Comparison of ENCODE assay signal across 8 mouse cellular contexts in the genomic region with DNA sequence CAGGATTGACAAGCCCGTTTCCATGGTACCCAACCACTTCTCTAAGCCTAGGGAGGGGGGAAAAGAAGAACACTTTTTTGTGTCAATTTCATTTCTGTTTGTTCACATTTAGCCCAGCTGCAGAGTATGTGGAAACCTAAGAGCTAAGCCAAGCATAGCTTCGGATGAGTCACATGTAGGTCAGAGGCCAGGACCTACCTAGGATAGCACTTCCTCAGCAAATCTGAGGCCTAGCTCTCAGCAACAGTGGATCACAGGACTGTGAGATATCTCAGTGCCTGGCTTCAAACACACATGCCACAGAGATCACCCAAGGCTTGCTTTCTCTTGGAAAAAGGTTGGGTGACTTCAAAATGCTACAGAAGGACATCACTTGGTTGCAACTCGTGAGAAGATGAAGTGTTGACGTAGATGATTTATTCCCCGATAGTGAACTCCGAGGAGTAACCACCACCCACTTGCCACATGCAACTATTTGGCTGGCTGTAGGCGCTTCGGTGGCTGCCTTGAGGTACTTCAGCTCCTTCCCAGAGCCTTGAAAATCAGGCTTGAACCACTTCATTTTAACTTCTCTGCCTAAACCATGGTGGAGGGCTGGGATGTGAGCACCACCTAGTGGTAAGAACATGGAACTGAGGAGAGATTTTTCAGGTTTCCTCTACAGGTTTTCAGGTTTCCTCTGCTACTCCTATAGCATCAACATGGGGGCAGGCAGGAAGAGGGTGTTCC.
DNase-seq lines count a peak whose midpoint lies in the region; ATAC-seq and TF ChIP-seq lines count a peak whose summit lies in the region.

No protein-coding gene starts in this region.

- peak; percentile 17 for DNase-seq in liver
- peak; percentile 3 for DNase-seq in c-Kit-negative CD71-positive TER-119-positive erythroid progenitor cells, embryonic 14.5 days (ENCODE audit: low read depth, low spot score)
- peak; percentile 62 for DNase-seq in forebrain, embryonic 11.5 days (ENCODE audit: low spot score)
- peak; percentile 57 for DNase-seq in left cerebral cortex, adult 11 months (ENCODE audit: low spot score)

- TF ChIP-seq CTCF in small intestine, adult 2 months (IDR thresholded peaks at IDR 0.05; ENCODE audit: extremely low read depth, insufficient read length, insufficient replicate concordance, low read depth, low read length), result peak; percentile 56; the same call in 1 of the 2 replicates

- H3K4me2 ChIP-seq in liver, embryonic 12.5 days, result no peak overlapping the region
- H3K4me2 ChIP-seq in forebrain, embryonic 11.5 days (ENCODE audit: low read depth, low read length, severe bottlenecking), result no peak overlapping the region
- no peak overlapping the region for H3K4me2 ChIP-seq in hindbrain, embryonic 16.5 days (ENCODE audit: low read length)

- no peak for ATAC-seq in liver, embryonic 12.5 days
- peak; percentile 80 for ATAC-seq in forebrain, embryonic 11.5 days (replicated peaks; ENCODE audit: low FRiP score)
- peak; percentile 95 for ATAC-seq in hindbrain, embryonic 16.5 days
- ATAC-seq in megakaryocyte progenitor cell, adult 5-6 weeks (replicated peaks; ENCODE audit: poor library complexity), result peak; percentile 91

- no peak overlapping the region for H3K4me3 ChIP-seq in liver, embryonic 12.5 days
- no peak overlapping the region for H3K4me3 ChIP-seq in forebrain, embryonic 11.5 days (ENCODE audit: low read depth, low read length)
- no peak overlapping the region for H3K4me3 ChIP-seq in hindbrain, embryonic 16.5 days (ENCODE audit: low read length)
- no peak overlapping the region for H3K4me3 ChIP-seq in small intestine, adult 2 months (ENCODE audit: low read depth, low read length)

- H3K36me3 ChIP-seq in liver, embryonic 12.5 days, result no peaks in the 10 kb centered on the region
- H3K36me3 ChIP-seq in forebrain, embryonic 11.5 days (ENCODE audit: control insufficient read depth, insufficient read depth, low read length), result no peaks in the 10 kb centered on the region
- H3K36me3 ChIP-seq in hindbrain, embryonic 16.5 days (ENCODE audit: control insufficient read depth, insufficient read depth, low read length), result no peaks in the 10 kb centered on the region
- H3K36me3 ChIP-seq in small intestine, adult 2 months (ENCODE audit: control insufficient read depth, insufficient read depth, low read length), result no peaks in the 10 kb centered on the region

- H3K9ac ChIP-seq in liver, embryonic 12.5 days, result no peak overlapping the region
- H3K9ac ChIP-seq in forebrain, embryonic 11.5 days (ENCODE audit: low read length), result no peak overlapping the region
- no peak overlapping the region for H3K9ac ChIP-seq in hindbrain, embryonic 16.5 days (ENCODE audit: low read depth, low read length)

- H3K9me3 ChIP-seq in liver, embryonic 12.5 days (replicated peaks), result no peaks in the 10 kb centered on the region
- no peaks in the 10 kb centered on the region for H3K9me3 ChIP-seq in forebrain, embryonic 11.5 days (ENCODE audit: control insufficient read depth, low read length)
- no peaks in the 10 kb centered on the region for H3K9me3 ChIP-seq in hindbrain, embryonic 16.5 days (ENCODE audit: control insufficient read depth, low read length)

- H3K27me3 ChIP-seq in liver, embryonic 12.5 days (replicated peaks), result no peaks in the 10 kb centered on the region
- no peaks in the 10 kb centered on the region for H3K27me3 ChIP-seq in forebrain, embryonic 11.5 days (ENCODE audit: control insufficient read depth, insufficient read depth, low read length)
- no peaks in the 10 kb centered on the region for H3K27me3 ChIP-seq in hindbrain, embryonic 16.5 days (replicated peaks; ENCODE audit: control insufficient read depth, insufficient read depth, low read length)
- H3K27me3 ChIP-seq in small intestine, adult 2 months (ENCODE audit: control insufficient read depth, insufficient read depth, low read length), result no peaks in the 10 kb centered on the region

- 57% methylated on average over 8 of the region's 8 CpGs for WGBS in liver, embryonic 12.5 days (ENCODE audit: insufficient replicate concordance)
- WGBS in forebrain, embryonic 11.5 days, result 73% methylated on average over 8 of the region's 8 CpGs
- WGBS in hindbrain, embryonic 16.5 days, result 62% methylated on average over 8 of the region's 8 CpGs
- 57% methylated on average over 8 of the region's 8 CpGs for WGBS in small intestine, adult 2 months

- H3K27ac ChIP-seq in liver, embryonic 12.5 days, result no peak overlapping the region
- H3K27ac ChIP-seq in forebrain, embryonic 11.5 days (ENCODE audit: low read depth, low read length), result no peak overlapping the region
- H3K27ac ChIP-seq in hindbrain, embryonic 16.5 days (ENCODE audit: low read depth, low read length), result no peak overlapping the region
- H3K27ac ChIP-seq in small intestine, adult 2 months (ENCODE audit: insufficient read depth, low read depth, low read length), result no peak overlapping the region

- H3K4me1 ChIP-seq in liver, embryonic 12.5 days, result no peaks in the 10 kb centered on the region
- H3K4me1 ChIP-seq in forebrain, embryonic 11.5 days (replicated peaks; ENCODE audit: control insufficient read depth, insufficient read depth, low read length), result no peaks in the 10 kb centered on the region
- H3K4me1 ChIP-seq in hindbrain, embryonic 16.5 days (ENCODE audit: control insufficient read depth, insufficient read depth, low read depth, low read length), result no peaks in the 10 kb centered on the region; the same call in 1 of the 2 replicates
- no peaks in the 10 kb centered on the region for H3K4me1 ChIP-seq in small intestine, adult 2 months (ENCODE audit: control insufficient read depth, insufficient read depth, insufficient read length, low read length)

- TF ChIP-seq POLR2A in small intestine, adult 2 months (IDR thresholded peaks at IDR 0.05; ENCODE audit: low read depth, low read length), result no peak

Comparison
In these comparisons a context has a peak if more than half of its experiments do, and no peak if none do; other contexts are left out.
1. DNase-seq: peak in every context shown above with its lines; median percentile 62 in forebrain, embryonic 11.5 days; 57 in left cerebral cortex, adult 11 months; 17 in liver; 3 in c-Kit-negative CD71-positive TER-119-positive erythroid progenitor cells, embryonic 14.5 days.